In genomic region chr2:11254446-11254845, GRCm38 (mm10) we compare ENCODE assay signal across 3 mouse cellular contexts.
"Had no signal": no experiment of that assay in that cellular context is flagged by ENCODE, and none has a peak within 500 bp of the region (broad histone marks: within the 10 kb centered on the region; RNA-seq: fewer than 3 reads in every experiment).

No protein-coding gene starts in this region.

- ATAC-seq: intestine, postnatal 0 days; liver, postnatal 0 days; midbrain, embryonic 13.5 days had no signal
